ENCODE assay signal across 9 mouse cellular contexts in the genomic region with DNA sequence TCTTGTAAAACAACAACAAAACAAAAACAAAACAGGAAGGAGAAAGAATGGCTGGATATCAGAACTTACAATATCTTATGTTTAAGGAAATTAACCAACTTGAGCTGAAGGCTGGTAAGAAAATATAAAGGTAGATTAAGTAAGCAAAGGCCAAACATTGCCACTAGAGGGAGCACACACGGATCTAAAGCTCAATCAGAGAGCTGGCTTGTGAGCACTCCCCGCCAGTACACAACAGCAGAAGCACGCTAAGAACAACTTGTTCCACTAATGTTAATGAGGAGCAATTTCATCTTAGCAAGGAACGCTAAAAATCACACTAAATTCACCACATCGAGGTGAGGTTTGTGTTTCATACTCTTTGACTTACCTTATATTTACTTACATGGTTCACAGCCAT. TPM values are rescaled to one million over a fixed set of nuclear protein-coding genes. Genes with fewer than 3 reads are reported as not detected.
DNase-seq lines count a peak whose midpoint lies in the region; ATAC-seq lines count a peak whose summit lies in the region.
"Had no signal": no experiment of that assay in that cellular context is flagged by ENCODE, and none has a peak within 500 bp of the region (broad histone marks: within the 10 kb centered on the region; RNA-seq: fewer than 3 reads in every experiment).

No protein-coding gene starts in this region.

- H3K4me1 ChIP-seq in forebrain, embryonic 14.5 days (ENCODE audit: control insufficient read depth, insufficient read depth, low read length), result no peaks in the 10 kb centered on the region
- no peaks in the 10 kb centered on the region for H3K4me1 ChIP-seq in forebrain, embryonic 15.5 days
- H3K4me1 ChIP-seq: megakaryocyte, embryonic 14.5 days had no signal

- H3K4me2 ChIP-seq in forebrain, embryonic 14.5 days (ENCODE audit: low read length), result no peak overlapping the region
- no peak overlapping the region for H3K4me2 ChIP-seq in forebrain, embryonic 15.5 days (replicated peaks)

- H3K9me3 ChIP-seq in forebrain, embryonic 14.5 days (replicated peaks; ENCODE audit: control insufficient read depth, low read length), result no peaks in the 10 kb centered on the region
- no peaks in the 10 kb centered on the region for H3K9me3 ChIP-seq in forebrain, embryonic 15.5 days
- H3K9me3 ChIP-seq: megakaryocyte, embryonic 14.5 days had no signal

- H3K9ac ChIP-seq in forebrain, embryonic 14.5 days (ENCODE audit: low read length), result no peak overlapping the region
- no peak overlapping the region for H3K9ac ChIP-seq in forebrain, embryonic 15.5 days (replicated peaks)

- H3K4me3 ChIP-seq in forebrain, embryonic 14.5 days (ENCODE audit: low read depth, low read length), result no peak overlapping the region
- no peak overlapping the region for H3K4me3 ChIP-seq in forebrain, embryonic 15.5 days
- H3K4me3 ChIP-seq: megakaryocyte, embryonic 14.5 days had no signal

- H3K27ac ChIP-seq in forebrain, embryonic 14.5 days (ENCODE audit: low read depth, low read length), result no peak overlapping the region
- no peak overlapping the region for H3K27ac ChIP-seq in forebrain, embryonic 15.5 days (replicated peaks)

- ATAC-seq in forebrain, embryonic 14.5 days, result no peak
- ATAC-seq in forebrain, embryonic 15.5 days (replicated peaks), result no peak

- H3K27me3 ChIP-seq in forebrain, embryonic 14.5 days (replicated peaks; ENCODE audit: control insufficient read depth, insufficient read depth, low read length), result no peaks in the 10 kb centered on the region
- no peaks in the 10 kb centered on the region for H3K27me3 ChIP-seq in forebrain, embryonic 15.5 days
- H3K27me3 ChIP-seq: megakaryocyte, embryonic 14.5 days had no signal

- H3K36me3 ChIP-seq in forebrain, embryonic 14.5 days (ENCODE audit: control insufficient read depth, insufficient read depth, low read length), result peaks cover 82% of the 10 kb centered on the region
- peaks cover 78% of the 10 kb centered on the region for H3K36me3 ChIP-seq in forebrain, embryonic 15.5 days

- WGBS in forebrain, embryonic 14.5 days, result 19% methylated on average over 5 of the region's 5 CpGs
- 20% methylated on average over 5 of the region's 5 CpGs for WGBS in forebrain, embryonic 15.5 days

- peak; percentile 89 for DNase-seq in forebrain, embryonic 14.5 days (ENCODE audit: low spot score)
- peak; percentile 42 for DNase-seq in ovary, postnatal 14 days (ENCODE audit: low spot score)
- DNase-seq in ovary, adult 18-20 months (ENCODE audit: low spot score), result no peak
- peak; percentile 77 for DNase-seq in embryo, embryonic 10.5 days (ENCODE audit: low spot score)
- peak; percentile 68 for DNase-seq in kidney, postnatal 14 days
- peak; percentile 67 for DNase-seq in lung, postnatal 14 days
- peak; percentile 64 for DNase-seq in thymus, postnatal 14 days

RNA-seq across cellular contexts. Expression of a gene that starts 29.1 kb away (rescaled TPM):
- 153 and 181 TPM in 2 replicates for polyA plus RNA-seq in forebrain, embryonic 14.5 days (2014; fragmentation: Nextera tagmentation; extraction: Ambion mirVana)
- polyA plus RNA-seq in forebrain, embryonic 15.5 days (2015; fragmentation: Nextera tagmentation; extraction: Ambion mirVana), result 172 and 180 TPM in 2 replicates

RNA-seq across cellular contexts. Expression of a gene that starts 52.1 kb away (rescaled TPM):
- polyA plus RNA-seq in forebrain, embryonic 14.5 days (2014; fragmentation: Nextera tagmentation; extraction: Ambion mirVana), result 0.08 and 0.35 TPM in 2 replicates
- polyA plus RNA-seq in forebrain, embryonic 15.5 days (2015; fragmentation: Nextera tagmentation; extraction: Ambion mirVana), result 0.29 and 0.59 TPM in 2 replicates
